Mouse (Mus musculus) liver, embryonic 11.5 days (tissue): ENCODE results near the gene Mrpl4. TPM values are rescaled to one million over a fixed set of nuclear protein-coding genes. Genes with fewer than 3 reads are reported as not detected.
"Not testable (repeated sequence)": the region's sequence is repeated elsewhere in the genome, so short reads cannot be mapped to it uniquely, and the experiment has no call there.

Experiments
- ATAC-seq: fragments of 200-750 bp; cut with Nextera tagmentation; replicated peaks from 2 replicates; pipeline ENCODE4 v1.8.0; 2017; ENCODE audit warnings: moderate number of reproducible peaks, mild to moderate bottlenecking, moderate TSS enrichment, moderate library complexity; ENCODE audit not compliant: low FRiP score
- DNase-seq: peaks from one replicate; pipeline ENCODE4 v3.0.0-alpha.2; 2017; ENCODE audit warnings: low spot score
- H3K27ac ChIP-seq: fragments of 300-500 bp; sonication (generic); 2 replicates; pipeline ENCODE4 v1.5.1; 2014; ENCODE audit warnings: mild to moderate bottlenecking, low read depth, low read length, control low read depth
- H3K27me3 ChIP-seq: fragments of 300-500 bp; sonication (generic); replicated peaks from 2 replicates; pipeline ENCODE4 v1.6.1; 2014; ENCODE audit warnings: low read length, mixed read lengths; ENCODE audit not compliant: control insufficient read depth, insufficient read depth
- H3K36me3 ChIP-seq: fragments of 300-500 bp; sonication (generic); 2 replicates; pipeline ENCODE4 v1.6.1; 2014; ENCODE audit warnings: mild to moderate bottlenecking, low read length, moderate library complexity, mixed read lengths; ENCODE audit not compliant: control insufficient read depth, insufficient read depth
- H3K4me1 ChIP-seq: fragments of 300-500 bp; sonication (generic); replicated peaks from 2 replicates; pipeline ENCODE4 v1.6.1; 2014; ENCODE audit warnings: low read length, mixed read lengths; ENCODE audit not compliant: control insufficient read depth, insufficient read depth
- H3K4me2 ChIP-seq: fragments of 300-500 bp; sonication (generic); 2 replicates; pipeline ENCODE4 v1.6.1; 2014; ENCODE audit warnings: mild to moderate bottlenecking, control low read depth, moderate library complexity
- H3K4me3 ChIP-seq: fragments of 300-500 bp; sonication (generic); 2 replicates; pipeline ENCODE4 v1.5.1; 2014; ENCODE audit warnings: low read depth, low read length, control low read depth
- H3K9ac ChIP-seq: fragments of 300-500 bp; sonication (generic); 2 replicates; pipeline ENCODE4 v1.6.1; 2014; ENCODE audit warnings: low read depth, low read length, control low read depth
- H3K9me3 ChIP-seq: fragments of 300-500 bp; sonication (generic); 2 replicates; pipeline ENCODE4 v1.6.1; 2016; ENCODE audit warnings: low read length, inconsistent platforms, mixed read lengths; ENCODE audit not compliant: control insufficient read depth
- WGBS: fragments of 180-500 bp; shearing (Covaris S2); extraction: QIAGEN DNeasy Blood & Tissue Kit; methylation state at CpG from one replicate; pipeline ENCODE4 v1.1.7; 2014; 5-methylcytosine and 5-hydroxymethylcytosine counted together
- polyA plus RNA-seq: library from polyadenylated mRNA; unstranded; fragments of >200 nt; fragmentation: Nextera tagmentation; extraction: Ambion mirVana; gene quantifications from 2 replicates; pipeline ENCODE4 v1.2.1, GENCODE M21; 2014

The Mrpl4 gene
- polyA plus RNA-seq, 1 experiment from 2014 or later = 138 TPM

- 61% methylated on average over 5 of the region's 5 CpGs for WGBS
- DNase-seq = no peak
Observed at GRCm38 (mm10) chr9:20993165-20993898, 9.2 kb upstream of the Mrpl4 start.

GRCm38 (mm10) chr9:20995069-20995468 is 7.5 kb upstream of the Mrpl4 start:
- no peak overlapping the region for H3K4me3 ChIP-seq

More at GRCm38 (mm10) chr9:20993165-20993898, 9.2 kb upstream of the Mrpl4 start:
- no peak overlapping the region for H3K27ac ChIP-seq
- no peaks in the 10 kb centered on the region; the same call in 1 of the 2 replicates for H3K4me1 ChIP-seq
- H3K27me3 ChIP-seq = no peaks in the 10 kb centered on the region
- no peaks in the 10 kb centered on the region for H3K9me3 ChIP-seq
- no peak overlapping the region for H3K4me2 ChIP-seq
- no peak overlapping the region for H3K4me3 ChIP-seq
- H3K36me3 ChIP-seq = no peaks in the 10 kb centered on the region
- ATAC-seq = no peak
- no peak overlapping the region for H3K9ac ChIP-seq

GRCm38 (mm10) chr9:20997065-20997464 is 5.5 kb upstream of the Mrpl4 start:
- no peaks in the 10 kb centered on the region for H3K36me3 ChIP-seq
- no peak overlapping the region for H3K4me3 ChIP-seq
- WGBS = 81% methylated on average over 8 of the region's 8 CpGs
- no peaks in the 10 kb centered on the region for H3K27me3 ChIP-seq
- no peak overlapping the region for H3K27ac ChIP-seq
- no peaks in the 10 kb centered on the region for H3K9me3 ChIP-seq
- ATAC-seq (no peak), DNase-seq (no peak)
- no peak overlapping the region for H3K4me2 ChIP-seq
- H3K9ac ChIP-seq = no peak overlapping the region
- H3K4me1 ChIP-seq = no peaks in the 10 kb centered on the region

More at GRCm38 (mm10) chr9:20995069-20995468, 7.5 kb upstream of the Mrpl4 start:
- Histone ChIP-seq H3K4me2 (no peak overlapping the region), H3K9me3 (no peaks in the 10 kb centered on the region), H3K9ac (no peak overlapping the region), H3K27me3 (no peaks in the 10 kb centered on the region), H3K36me3 (no peaks in the 10 kb centered on the region), H3K27ac (no peak overlapping the region), H3K4me1 (no peaks in the 10 kb centered on the region; the same call in 1 of the 2 replicates)
- ATAC-seq (no peak), DNase-seq (no peak)
- 77% methylated on average over 3 of the region's 3 CpGs for whole genome bisulfite sequencing

- not testable (repeated sequence) for H3K27me3 ChIP-seq, H3K9ac ChIP-seq, ATAC-seq, H3K4me2 ChIP-seq, DNase-seq, H3K9me3 ChIP-seq, H3K4me3 ChIP-seq, H3K4me1 ChIP-seq, H3K27ac ChIP-seq, H3K36me3 ChIP-seq
- 68% methylated on average over 1 of the region's 1 CpGs for WGBS
Observed at GRCm38 (mm10) chr9:20998337-20998736, 4.2 kb upstream of the Mrpl4 start.

GRCm38 (mm10) chr9:21000811-21001210 is 1.7 kb upstream of the Mrpl4 start:
- 0 out of 2 replicates have a peak, but pooled peaks cover 2% of the 10 kb centered on the region for H3K36me3 ChIP-seq
- H3K4me1 ChIP-seq = 0 out of 2 replicates have a peak, but pooled peaks cover 2% of the 10 kb centered on the region
- H3K9me3 ChIP-seq = no peaks in the 10 kb centered on the region
- no peak overlapping the region for H3K9ac ChIP-seq
- H3K27me3 ChIP-seq = no peaks in the 10 kb centered on the region
- DNase-seq = no peak
- H3K27ac ChIP-seq = no peak overlapping the region
- no peak overlapping the region for H3K4me2 ChIP-seq
- no peak for ATAC-seq
- H3K4me3 ChIP-seq = no peak overlapping the region

- Histone ChIP-seq H3K27me3 (no peaks in the 10 kb centered on the region), H3K9ac (no peak overlapping the region), H3K27ac (no peak overlapping the region), H3K9me3 (no peaks in the 10 kb centered on the region), H3K4me2 (peak overlapping the region; percentile 95; the same call in 1 of the 2 replicates), H3K4me1 (0 out of 2 replicates have a peak, but pooled peaks cover 2% of the 10 kb centered on the region), H3K4me3 (no peak overlapping the region), H3K36me3 (peaks cover 6% of the 10 kb centered on the region; the same call in 1 of the 2 replicates)
- WGBS = 67% methylated on average over 6 of the region's 6 CpGs
- ATAC-seq (no peak), DNase-seq (no peak)
Observed at GRCm38 (mm10) chr9:21001651-21002200, 812 bp upstream of the Mrpl4 start.

GRCm38 (mm10) chr9:21002270-21002626 is 290 bp upstream of the Mrpl4 start:
- Histone ChIP-seq H3K36me3 (peaks cover 10% of the 10 kb centered on the region), H3K27ac (peak overlapping the region; percentile 77; the same call in 1 of the 2 replicates), H3K4me2 (peak overlapping the region; percentile 95), H3K4me1 (0 out of 2 replicates have a peak, but pooled peaks cover 2% of the 10 kb centered on the region), H3K9me3 (no peaks in the 10 kb centered on the region), H3K27me3 (no peaks in the 10 kb centered on the region), H3K9ac (peak overlapping the region; percentile 80), H3K4me3 (peak overlapping the region; percentile 88)
- WGBS = 11% methylated on average over 7 of the region's 7 CpGs
- peak; percentile 26 for ATAC-seq
- no peak for DNase-seq

GRCm38 (mm10) chr9:21007313-21007952 is 4.9 kb downstream of the Mrpl4 start:
- 89% methylated on average over 10 of the region's 10 CpGs for WGBS
- no peak for ATAC-seq
- H3K36me3 ChIP-seq = peaks cover 16% of the 10 kb centered on the region

More at GRCm38 (mm10) chr9:21007313-21007952, 4.9 kb downstream of the Mrpl4 start:
- Histone ChIP-seq H3K4me1 (0 out of 2 replicates have a peak, but pooled peaks cover 8% of the 10 kb centered on the region), H3K4me3 (no peak overlapping the region), H3K4me2 (no peak overlapping the region), H3K27ac (no peak overlapping the region), H3K27me3 (no peaks in the 10 kb centered on the region), H3K9me3 (no peaks in the 10 kb centered on the region), H3K9ac (no peak overlapping the region)
- no peak for DNase-seq
